Mouse (Mus musculus) inflammation-experienced regulatory T-cells (primary cell): Measurements from ENCODE around the gene Hist1h1e. TPM values are rescaled to one million over a fixed set of nuclear protein-coding genes. Genes with fewer than 3 reads are reported as not detected.

Experiments
- polyA plus RNA-seq, 2 experiments: library from polyadenylated mRNA; unstranded; fragments of 100-300 nt; shearing (Covaris generic); gene quantifications; one replicate each; pipeline ENCODE4 v1.2.1; 2017

The Hist1h1e gene
- 10 to 100 TPM; 13.4 to 19.2 TPM for polyA plus RNA-seq

DNA sequence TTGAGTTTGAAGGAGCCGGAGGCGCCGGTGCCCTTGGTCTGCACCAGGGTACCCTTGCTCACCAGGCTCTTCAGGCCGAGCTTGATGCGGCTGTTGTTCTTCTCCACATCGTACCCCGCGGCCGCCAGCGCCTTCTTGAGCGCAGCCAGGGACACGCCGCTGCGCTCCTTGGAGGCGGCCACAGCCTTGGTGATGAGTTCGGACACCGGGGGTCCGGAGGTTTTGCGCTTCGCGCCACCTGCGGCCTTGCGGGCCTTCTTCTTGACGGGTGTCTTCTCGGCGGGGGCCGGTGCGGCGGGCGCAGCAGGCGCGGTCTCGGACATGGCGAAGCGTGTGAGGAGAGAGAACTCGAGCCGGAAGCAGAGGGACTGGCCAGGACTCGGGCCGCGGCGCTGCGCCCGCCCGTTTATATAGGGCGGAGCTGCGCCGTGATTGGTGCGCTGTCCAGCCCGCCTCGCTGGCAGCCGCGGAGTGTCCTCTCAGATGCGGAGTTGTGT lies at the start of gene Hist1h1e:
Hist1h1e (minus strand) TSS at position 384 of the 497 bp plus-strand sequence.

GRCm38 (mm10) chr13:23620733-23621531 lies 1.4 kb downstream of the Hist1h1e start, which contains the start of gene Hist1h2be:
Gene Hist1h2be (minus strand): TSS chr13:23621124.

DNA sequence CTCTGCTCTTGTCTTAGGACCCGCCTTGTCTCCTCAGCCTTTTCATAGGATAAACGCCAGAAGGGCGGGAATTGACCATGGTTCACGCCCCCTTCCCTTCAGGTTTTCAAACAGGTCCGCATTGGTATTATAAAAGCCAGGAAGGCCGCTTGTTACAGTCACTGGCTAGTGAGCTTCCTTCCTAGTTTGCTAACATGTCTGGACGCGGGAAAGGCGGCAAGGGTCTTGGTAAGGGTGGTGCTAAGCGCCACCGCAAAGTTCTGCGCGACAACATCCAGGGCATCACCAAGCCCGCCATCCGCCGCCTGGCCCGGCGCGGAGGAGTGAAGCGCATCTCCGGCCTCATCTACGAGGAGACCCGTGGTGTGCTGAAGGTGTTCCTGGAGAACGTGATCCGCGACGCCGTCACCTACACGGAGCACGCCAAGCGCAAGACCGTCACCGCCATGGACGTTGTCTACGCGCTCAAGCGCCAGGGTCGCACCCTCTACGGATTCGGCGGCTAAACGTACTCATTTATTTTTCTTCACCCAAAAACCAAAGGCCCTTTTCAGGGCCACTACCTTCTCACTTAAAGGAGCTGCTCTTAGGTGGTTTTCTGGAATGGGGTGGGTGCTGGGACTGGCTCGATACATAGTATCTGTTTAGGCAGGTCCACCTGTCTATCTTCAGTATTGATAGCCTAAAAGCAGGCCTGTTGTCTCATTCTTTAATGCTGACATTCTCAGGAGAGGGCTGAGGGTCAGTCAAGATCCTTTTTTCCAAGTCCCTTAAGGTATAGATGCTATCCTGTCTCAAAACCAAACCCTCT lies 40.7 kb downstream of the Hist1h1e start, which contains the start of gene Hist1h4d:
Hist1h4d (plus strand) TSS at position 191 of the 811 bp plus-strand sequence.

DNA sequence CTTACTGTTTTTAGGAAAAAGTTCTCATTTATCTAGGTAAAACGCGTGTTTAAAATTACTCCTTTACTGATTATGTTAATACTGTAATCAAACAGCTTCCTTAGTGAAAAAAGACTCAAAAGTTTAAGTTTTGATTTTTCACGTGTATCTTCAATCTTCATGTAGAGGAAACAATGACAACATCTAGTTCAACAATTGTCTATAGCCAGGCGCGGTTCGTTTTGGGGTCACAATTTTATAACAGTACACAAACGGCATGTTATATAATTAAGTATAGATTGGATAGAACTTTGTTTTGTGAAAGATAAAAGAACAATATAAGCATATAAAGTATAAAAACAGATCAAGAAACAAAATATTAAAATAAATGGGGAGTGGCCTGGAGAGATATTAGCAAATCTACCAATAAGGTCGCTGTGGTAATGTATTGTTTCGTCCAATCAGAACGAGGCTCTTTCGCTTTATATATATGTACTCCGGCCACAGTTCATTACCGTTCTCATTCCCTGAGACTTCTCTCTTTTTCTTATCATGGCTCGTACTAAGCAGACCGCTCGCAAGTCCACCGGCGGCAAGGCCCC lies 47.0 kb downstream of the Hist1h1e start, which contains the start of gene Hist1h3d:
Hist1h3d (plus strand) TSS at position 493 of the 581 bp plus-strand sequence.

DNA sequence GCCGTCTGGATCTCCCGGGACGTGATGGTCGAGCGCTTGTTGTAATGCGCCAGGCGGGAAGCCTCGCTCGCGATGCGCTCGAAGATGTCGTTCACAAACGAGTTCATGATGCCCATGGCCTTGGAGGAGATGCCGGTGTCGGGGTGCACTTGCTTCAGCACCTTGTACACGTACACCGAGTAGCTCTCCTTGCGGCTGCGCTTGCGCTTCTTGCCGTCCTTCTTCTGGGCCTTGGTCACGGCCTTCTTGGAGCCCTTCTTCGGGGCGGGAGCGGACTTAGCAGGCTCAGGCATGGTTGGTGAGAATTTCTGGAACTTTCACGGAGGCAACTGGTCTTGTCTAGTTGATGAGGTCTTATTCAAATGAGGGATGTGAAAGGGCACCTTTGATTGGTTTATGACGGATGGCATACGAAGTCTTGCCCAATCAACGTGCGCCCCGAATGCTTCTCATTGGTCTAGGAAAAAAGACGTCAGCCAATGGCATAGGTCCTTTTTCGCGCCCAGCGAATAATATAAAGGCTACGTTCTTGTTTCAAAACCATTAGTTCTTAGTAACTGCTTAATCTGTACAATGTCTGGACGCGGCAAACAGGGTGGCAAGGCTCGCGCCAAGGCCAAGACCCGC lies 48.3 kb downstream of the Hist1h1e start, which contains the start of the genes Hist1h2bf and Hist1h2ad:
Hist1h2bf (minus strand) TSS at position 299 of the 627 bp plus-strand sequence.
Hist1h2ad (plus strand) TSS at position 484 of the 627 bp plus-strand sequence.

GRCm38 (mm10) chr13:23571022-23571503 lies 51.3 kb downstream of the Hist1h1e start, which contains the start of the genes Hist1h2ae and Hist1h2bg:
Gene Hist1h2ae (minus strand): TSS chr13:23571220.
Gene Hist1h2bg (plus strand): TSS chr13:23571396.

Other genes starting within 250 kb of the Hist1h1e start
- 10 to 100 TPM in 1 of 2 experiments, 1 to 10 TPM in 1; 9.8 to 10.9 TPM for gene Abt1, start 198.7 kb downstream of the Hist1h1e start, polyA plus RNA-seq
- 1 to 10 TPM in 1 of 2 experiments, under 1 TPM in 1; 0.16 to 2.6 TPM for gene Btn1a1, start 156.7 kb downstream of the Hist1h1e start, polyA plus RNA-seq
- gene Btn2a2, start 133.7 kb downstream of the Hist1h1e start, polyA plus RNA-seq = under 1 TPM in 1 of 2 experiments, not detected in 1; 0.17 TPM
- gene Hist1h4h, start 91.5 kb downstream of the Hist1h1e start, polyA plus RNA-seq = 10 to 100 TPM in 1 of 2 experiments, 1 to 10 TPM in 1; 7.1 to 14.6 TPM
- gene Hist1h2af, start 88.7 kb downstream of the Hist1h1e start, polyA plus RNA-seq = not detected
- not detected for gene Hist1h3g, start 87.1 kb downstream of the Hist1h1e start, polyA plus RNA-seq
- 1 to 10 TPM in 1 of 2 experiments, under 1 TPM in 1; 0.52 to 5.2 TPM for gene Hist1h2bh, start 79.2 kb downstream of the Hist1h1e start, polyA plus RNA-seq
- 1 to 10 TPM; 1.3 to 3.2 TPM for gene Hist1h3f, start 78.5 kb downstream of the Hist1h1e start, polyA plus RNA-seq
- 1 to 10 TPM in 1 of 2 experiments, not detected in 1; 1.4 TPM for gene Hist1h4f, start 70.9 kb downstream of the Hist1h1e start, polyA plus RNA-seq
- gene Hist1h1d, start 69.3 kb downstream of the Hist1h1e start, polyA plus RNA-seq = 1 to 10 TPM in 1 of 2 experiments, under 1 TPM in 1; 0.99 to 2.4 TPM
- gene Hist1h3e, start 60.2 kb downstream of the Hist1h1e start, polyA plus RNA-seq = 1 to 10 TPM; 3.2 to 8.8 TPM
- 1 to 10 TPM; 4.5 to 6.5 TPM for gene Hist1h2ae, start 51.3 kb downstream of the Hist1h1e start, polyA plus RNA-seq
- gene Hist1h2bg, start 51.2 kb downstream of the Hist1h1e start, polyA plus RNA-seq = 10 to 100 TPM in 1 of 2 experiments, 1 to 10 TPM in 1; 7.3 to 11.3 TPM
- 1 to 10 TPM in 1 of 2 experiments, not detected in 1; 1.5 TPM for gene Hist1h2bf, start 48.4 kb downstream of the Hist1h1e start, polyA plus RNA-seq
- under 1 TPM in 1 of 2 experiments, not detected in 1; 0.35 TPM for gene Hist1h2ad, start 48.2 kb downstream of the Hist1h1e start, polyA plus RNA-seq
- gene Hist1h3d, start 46.8 kb downstream of the Hist1h1e start, polyA plus RNA-seq = under 1 TPM in 1 of 2 experiments, not detected in 1; 0.23 TPM
- gene Hist1h4d, start 41.0 kb downstream of the Hist1h1e start, polyA plus RNA-seq = 10 to 100 TPM; 12.4 to 29.7 TPM
- gene Hist1h2be, start 1.4 kb downstream of the Hist1h1e start, polyA plus RNA-seq = 1 to 10 TPM; 2.7 to 2.9 TPM
- 1 to 10 TPM; 2.2 to 4.6 TPM for gene Hist1h2ac, start 61.4 kb upstream of the Hist1h1e start, polyA plus RNA-seq
- gene Hist1h2bc, start 61.6 kb upstream of the Hist1h1e start, polyA plus RNA-seq = 1 to 10 TPM; 6.3 to 8.3 TPM
- under 1 TPM in 1 of 2 experiments, not detected in 1; 0.53 TPM for gene Hist1h1t, start 73.3 kb upstream of the Hist1h1e start, polyA plus RNA-seq
- gene Hist1h4c, start 75.9 kb upstream of the Hist1h1e start, polyA plus RNA-seq = 10 to 100 TPM in 1 of 2 experiments, 1 to 10 TPM in 1; 4.3 to 11.5 TPM
- under 1 TPM; 0.75 to 0.92 TPM for gene Hfe, start 88.3 kb upstream of the Hist1h1e start, polyA plus RNA-seq
- 10 to 100 TPM; 25.5 to 40.4 TPM for gene Hist1h1c, start 116.2 kb upstream of the Hist1h1e start, polyA plus RNA-seq
- gene Hist1h3c, start 123.0 kb upstream of the Hist1h1e start, polyA plus RNA-seq = not detected
- gene Hist1h2bb, start 124.2 kb upstream of the Hist1h1e start, polyA plus RNA-seq = under 1 TPM in 1 of 2 experiments, not detected in 1; 0.80 TPM
- gene Hist1h2ab, start 128.6 kb upstream of the Hist1h1e start, polyA plus RNA-seq = 1 to 10 TPM in 1 of 2 experiments, under 1 TPM in 1; 0.42 to 2.0 TPM
- not detected for gene Hist1h3b, start 129.7 kb upstream of the Hist1h1e start, polyA plus RNA-seq
- 1 to 10 TPM; 6.9 to 9.9 TPM for gene Hist1h4b, start 134.5 kb upstream of the Hist1h1e start, polyA plus RNA-seq
- gene Hist1h4a, start 138.7 kb upstream of the Hist1h1e start, polyA plus RNA-seq = not detected
- gene Hist1h3a, start 139.8 kb upstream of the Hist1h1e start, polyA plus RNA-seq = 10 to 100 TPM in 1 of 2 experiments, 1 to 10 TPM in 1; 5.0 to 15.8 TPM
- gene Hist1h1a, start 141.1 kb upstream of the Hist1h1e start, polyA plus RNA-seq = 1 to 10 TPM; 1.0 to 1.6 TPM
- gene Trim38, start 147.4 kb upstream of the Hist1h1e start, polyA plus RNA-seq = under 1 TPM; 0.07 to 0.47 TPM
- under 1 TPM; 0.04 to 0.13 TPM for gene Slc17a2, start 184.4 kb upstream of the Hist1h1e start, polyA plus RNA-seq
- under 1 TPM in 1 of 2 experiments, not detected in 1; 0.20 TPM for gene Slc17a3, start 216.9 kb upstream of the Hist1h1e start, polyA plus RNA-seq
- gene Slc17a1, start 245.2 kb upstream of the Hist1h1e start, polyA plus RNA-seq = 1 to 10 TPM in 1 of 2 experiments, under 1 TPM in 1; 0.14 to 2.4 TPM